Comparison of ENCODE assay signal across 26 mouse cellular contexts in the genomic region with DNA sequence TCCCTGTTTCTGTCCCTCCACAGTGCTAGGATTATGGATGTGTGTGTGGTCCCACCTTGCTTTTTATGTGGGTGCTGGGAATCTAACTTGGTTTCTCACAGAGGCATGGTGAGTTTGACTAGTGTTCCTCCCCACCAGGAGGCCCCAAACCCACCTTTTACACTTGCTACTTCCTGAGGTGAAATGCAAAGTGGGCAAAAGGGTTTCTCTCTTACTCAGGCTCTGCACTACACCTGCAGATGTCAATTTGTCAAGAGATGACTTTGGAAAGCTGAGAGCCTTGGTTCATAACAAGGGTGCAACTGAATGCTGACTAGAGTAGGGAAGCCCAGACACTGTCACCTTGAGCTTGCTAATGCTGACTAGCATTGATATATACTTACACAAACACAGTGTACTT.
"Had no signal": no experiment of that assay in that cellular context is flagged by ENCODE, and none has a peak within 500 bp of the region (broad histone marks: within the 10 kb centered on the region; RNA-seq: fewer than 3 reads in every experiment).

No protein-coding gene starts in this region.

- H3K27me3 ChIP-seq: embryonic facial prominence, embryonic 12.5 days; embryonic facial prominence, embryonic 13.5 days; embryonic facial prominence, embryonic 15.5 days; forebrain, embryonic 12.5 days; forebrain, embryonic 13.5 days; forebrain, embryonic 15.5 days had no signal

- ATAC-seq: forebrain, embryonic 13.5 days; forebrain, embryonic 14.5 days; forebrain, embryonic 15.5 days; forebrain, embryonic 16.5 days; forebrain, postnatal 0 days had no signal

- H3K27ac ChIP-seq: embryonic facial prominence, embryonic 12.5 days; embryonic facial prominence, embryonic 15.5 days; forebrain, embryonic 12.5 days; forebrain, embryonic 13.5 days; forebrain, embryonic 15.5 days; gastrocnemius, adult 2 months; heart, adult 2 months had no signal

- H3K9ac ChIP-seq: embryonic facial prominence, embryonic 12.5 days; embryonic facial prominence, embryonic 13.5 days; embryonic facial prominence, embryonic 15.5 days; forebrain, embryonic 12.5 days; forebrain, embryonic 13.5 days; forebrain, embryonic 15.5 days; forebrain, postnatal 0 days had no signal

- H3K4me3 ChIP-seq: embryonic facial prominence, embryonic 10.5 days; embryonic facial prominence, embryonic 12.5 days; embryonic facial prominence, embryonic 13.5 days; embryonic facial prominence, embryonic 15.5 days; erythroblast, embryonic 14.5 days; forebrain, embryonic 10.5 days; forebrain, embryonic 12.5 days; forebrain, embryonic 13.5 days; forebrain, embryonic 15.5 days; gastrocnemius, adult 2 months; heart, adult 2 months had no signal

- H3K4me2 ChIP-seq: embryonic facial prominence, embryonic 12.5 days; embryonic facial prominence, embryonic 13.5 days; embryonic facial prominence, embryonic 15.5 days; forebrain, embryonic 12.5 days; forebrain, embryonic 13.5 days; forebrain, embryonic 15.5 days had no signal

- H3K36me3 ChIP-seq: forebrain, embryonic 15.5 days had no signal

- H3K9me3 ChIP-seq: embryonic facial prominence, embryonic 10.5 days; embryonic facial prominence, embryonic 12.5 days; embryonic facial prominence, embryonic 13.5 days; embryonic facial prominence, embryonic 15.5 days; forebrain, embryonic 10.5 days; forebrain, embryonic 12.5 days; forebrain, embryonic 13.5 days; forebrain, embryonic 15.5 days had no signal

- DNase-seq: cerebellum, adult 9-10 months; cerebellum, adult 9-11 months; cerebellum, postnatal 10 days; cerebellum, postnatal 14 days; cerebellum, postnatal 25 days; cerebellum, postnatal 36 days; embryo, embryonic 11 days; forebrain, postnatal 0 days; gastrocnemius, postnatal 10 days; gastrocnemius, postnatal 14 days; gastrocnemius, postnatal 25 days; gastrocnemius, postnatal 36 days; heart, adult 18-20 months; heart, adult 2 months had no signal

- H3K4me1 ChIP-seq: forebrain, embryonic 12.5 days; forebrain, embryonic 13.5 days; forebrain, embryonic 15.5 days had no signal
